Mouse (Mus musculus) spleen, postnatal 36 days (tissue): Measurements from ENCODE around the gene Ntn5.
"Not testable (repeated sequence)": the region's sequence is repeated elsewhere in the genome, so short reads cannot be mapped to it uniquely, and the experiment has no call there.

Experiments
- DNase-seq, 2 experiments: peaks; one replicate each; pipeline ENCODE4 v3.0.0; 2022; ENCODE audit warnings: low spot score in 2 of 2, mixed read lengths in 1 of 2

The Ntn5 gene

DNA sequence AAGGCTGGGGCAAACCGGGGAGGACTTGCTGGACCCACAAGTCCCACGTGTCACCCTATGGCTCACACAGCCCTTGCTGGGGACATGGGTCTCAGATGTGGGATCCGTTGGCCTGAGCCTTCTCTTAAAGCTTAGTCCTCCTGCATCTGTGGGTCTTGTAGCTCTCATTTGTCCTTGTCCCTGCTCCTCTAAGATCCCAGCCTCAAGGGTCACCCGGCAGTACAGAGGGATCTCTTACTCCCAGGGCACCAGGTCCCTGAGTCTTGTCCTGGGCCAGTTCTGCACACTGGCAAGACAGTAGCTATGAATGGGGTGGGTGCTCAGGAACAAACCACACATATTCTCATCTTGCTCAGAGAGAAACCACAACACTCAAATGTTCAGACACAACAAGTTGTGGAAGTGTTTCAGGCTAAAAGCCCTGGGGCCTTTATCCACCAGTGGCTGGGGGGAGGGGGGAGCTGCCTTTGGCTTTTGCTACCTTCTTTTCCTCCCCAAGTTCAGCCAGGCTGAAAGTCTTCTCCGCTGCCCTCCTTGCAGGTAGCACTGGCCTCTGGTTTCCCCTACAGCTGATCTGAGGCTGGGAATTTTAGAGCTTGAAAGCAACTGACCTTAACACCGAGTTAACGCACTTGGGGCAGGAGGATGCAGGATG lies at the start of gene Ntn5:
Gene Ntn5 (plus strand): TSS at position 627 of the 655 bp plus-strand sequence.
- DNase-seq = no peak

DNA sequence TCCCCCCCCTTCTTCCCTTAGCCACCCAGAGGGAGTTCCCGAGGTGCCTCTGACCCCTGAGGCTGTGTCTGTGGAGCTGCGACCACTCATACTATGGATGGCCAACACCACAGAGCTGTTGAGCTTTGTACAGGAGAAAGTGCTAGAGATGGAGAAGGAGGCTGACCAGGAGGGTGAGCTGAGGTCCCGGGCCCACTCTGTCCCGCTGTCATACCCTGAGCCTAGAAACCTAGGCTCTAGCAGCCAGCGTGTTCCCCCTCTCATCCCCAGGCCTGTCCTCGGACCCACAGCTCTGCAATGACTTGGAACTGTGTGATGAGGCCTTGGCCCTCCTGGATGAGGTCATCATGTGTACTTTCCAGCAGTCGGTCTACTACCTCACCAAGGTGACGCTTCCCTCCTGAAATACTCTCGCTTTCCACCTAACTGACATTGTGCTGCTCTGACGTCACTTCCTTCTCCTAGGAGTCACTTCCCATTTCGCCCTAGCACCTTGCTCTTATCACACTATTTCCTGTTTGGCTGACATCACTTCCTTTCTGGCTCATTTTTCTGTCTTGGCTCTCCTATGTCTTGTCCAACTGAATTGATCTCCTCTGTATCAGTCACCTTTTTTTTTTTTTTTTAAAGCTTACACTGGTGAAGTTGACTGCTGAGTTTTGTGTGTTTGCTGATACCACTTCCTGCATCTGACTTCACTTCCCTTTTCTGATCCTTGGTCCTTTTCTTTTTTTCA lies 48.7 kb upstream of the Ntn5 start:
- peak; percentile 20 to 39 for DNase-seq

DNA sequence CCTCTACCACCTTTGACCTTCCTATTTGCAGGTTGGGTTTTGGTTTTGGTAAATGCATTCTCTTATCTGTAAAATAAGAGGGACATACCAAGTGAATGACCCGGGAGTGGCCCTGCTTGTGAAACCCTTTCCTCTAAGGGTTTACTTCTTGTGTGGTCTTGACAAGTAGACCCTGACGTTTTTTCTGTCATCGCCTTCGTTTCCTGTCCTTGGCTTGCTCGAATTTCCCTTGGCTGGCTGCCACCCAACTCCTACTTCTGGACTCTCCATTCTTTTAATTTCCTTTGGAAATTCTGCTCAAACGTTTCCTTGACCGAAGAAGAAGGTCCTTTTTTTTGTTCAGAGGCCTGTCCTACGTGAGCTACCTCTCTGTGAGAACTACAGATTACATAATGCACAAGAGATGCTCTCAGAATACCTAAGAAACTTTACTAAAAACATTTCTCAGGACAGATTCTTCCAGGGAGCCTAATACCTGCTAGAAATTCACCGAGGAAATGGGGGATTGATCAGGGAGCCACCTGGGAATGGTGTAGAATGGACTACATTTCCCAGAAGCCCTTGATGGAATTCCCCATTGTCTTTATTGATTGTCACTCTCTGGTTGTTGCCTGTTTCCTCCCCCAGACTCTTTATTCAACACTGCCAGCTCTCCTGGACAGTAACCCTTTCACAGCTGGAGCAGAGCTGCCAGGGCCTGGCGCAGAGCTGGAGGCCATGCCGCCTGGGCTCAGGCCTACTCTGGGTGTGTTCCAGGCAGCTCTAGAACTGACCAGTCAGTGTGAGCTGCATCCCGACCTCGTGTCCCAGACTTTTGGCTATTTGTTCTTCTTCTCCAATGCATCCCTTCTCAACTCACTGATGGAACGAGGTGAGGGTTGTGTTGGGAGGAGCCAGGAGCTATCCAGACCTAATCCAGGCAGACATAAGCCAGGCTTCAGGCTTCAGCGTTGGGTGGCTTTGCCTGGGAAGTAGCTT lies 47.8 kb upstream of the Ntn5 start:
- DNase-seq = no peak

DNA sequence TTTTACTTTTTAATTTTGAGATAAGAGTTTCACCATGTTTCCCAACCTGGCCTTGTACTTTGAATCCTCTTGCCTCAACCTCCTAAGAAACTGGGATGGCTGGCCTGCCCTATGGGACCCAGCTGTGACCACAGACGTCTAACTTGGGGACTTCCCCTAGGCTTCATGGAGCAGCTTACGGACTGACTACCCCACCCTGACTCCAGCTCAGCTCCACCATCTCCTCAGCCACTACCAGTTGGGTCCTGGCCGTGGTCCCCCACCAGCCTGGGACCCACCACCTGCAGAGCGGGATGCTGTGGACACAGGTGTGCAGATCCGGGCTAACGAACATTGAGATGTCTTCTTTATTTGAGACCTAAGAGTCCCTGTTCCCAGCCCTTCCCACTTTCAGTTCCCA lies 46.1 kb upstream of the Ntn5 start:
- no peak for DNase-seq

DNA sequence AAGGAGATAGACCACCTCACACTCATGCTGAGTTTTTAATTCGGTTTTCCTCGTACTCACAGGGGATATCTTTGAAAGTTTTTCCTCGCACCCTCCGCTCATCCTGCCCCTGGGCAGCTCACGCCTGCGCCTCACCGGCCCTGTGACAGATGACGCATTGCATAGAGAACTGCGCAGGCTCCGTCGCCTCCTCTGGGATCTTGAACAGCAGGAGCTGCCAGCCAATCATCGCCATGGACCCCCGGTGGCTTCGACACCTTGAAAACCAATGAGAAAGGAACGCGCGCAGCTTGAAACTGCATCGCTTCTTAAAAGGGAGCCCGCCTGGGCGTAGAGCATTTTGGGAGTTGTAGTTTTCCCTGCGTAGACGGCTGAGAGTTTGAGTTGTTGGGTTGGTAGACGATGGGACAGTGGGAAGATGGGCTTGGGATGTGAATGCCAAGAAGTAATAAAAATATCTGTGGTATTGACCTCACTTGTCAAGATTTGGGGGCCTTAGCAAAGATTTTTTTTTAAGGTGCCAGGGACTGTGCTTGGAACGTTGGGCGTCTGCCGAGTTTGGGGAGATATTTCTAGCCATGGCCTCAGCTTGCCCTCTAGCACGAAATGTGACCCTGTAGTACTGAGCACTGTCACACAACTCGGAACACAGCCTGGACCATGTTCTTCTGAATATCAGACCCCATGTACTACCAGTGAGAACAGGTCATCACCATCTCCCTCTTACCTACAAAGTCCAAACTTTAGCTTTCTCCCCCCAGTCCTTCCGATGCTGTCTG lies 45.0 kb upstream of the Ntn5 start:
- peak; percentile 32 to 42 for DNase-seq

DNA sequence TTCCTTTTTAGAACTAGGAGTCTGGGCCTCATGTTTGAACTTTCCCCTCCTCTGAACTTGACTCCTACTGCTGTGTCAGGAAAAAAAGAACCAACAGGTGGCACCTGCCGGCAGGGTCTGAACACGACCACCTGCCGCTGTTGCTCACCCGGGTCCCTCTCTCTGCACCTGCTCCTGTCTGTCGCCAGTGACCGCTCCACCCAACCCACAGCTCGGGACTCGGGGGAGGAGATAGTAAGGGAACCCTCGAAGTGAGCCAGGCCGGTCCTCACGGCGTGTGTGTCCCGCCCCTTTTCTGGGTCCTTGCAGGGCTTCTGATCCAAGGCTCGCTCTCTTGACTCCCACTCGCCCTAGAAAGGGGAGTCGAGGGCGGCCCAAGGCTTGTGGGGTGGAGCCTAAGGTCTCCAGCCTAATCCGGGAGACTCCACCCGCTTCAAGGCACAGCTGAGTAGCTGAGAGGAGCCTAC lies 44.2 kb upstream of the Ntn5 start, which contains the start of gene Mamstr:
Gene Mamstr (plus strand): TSS at position 417 of the 467 bp plus-strand sequence.
- no peak for DNase-seq

DNA sequence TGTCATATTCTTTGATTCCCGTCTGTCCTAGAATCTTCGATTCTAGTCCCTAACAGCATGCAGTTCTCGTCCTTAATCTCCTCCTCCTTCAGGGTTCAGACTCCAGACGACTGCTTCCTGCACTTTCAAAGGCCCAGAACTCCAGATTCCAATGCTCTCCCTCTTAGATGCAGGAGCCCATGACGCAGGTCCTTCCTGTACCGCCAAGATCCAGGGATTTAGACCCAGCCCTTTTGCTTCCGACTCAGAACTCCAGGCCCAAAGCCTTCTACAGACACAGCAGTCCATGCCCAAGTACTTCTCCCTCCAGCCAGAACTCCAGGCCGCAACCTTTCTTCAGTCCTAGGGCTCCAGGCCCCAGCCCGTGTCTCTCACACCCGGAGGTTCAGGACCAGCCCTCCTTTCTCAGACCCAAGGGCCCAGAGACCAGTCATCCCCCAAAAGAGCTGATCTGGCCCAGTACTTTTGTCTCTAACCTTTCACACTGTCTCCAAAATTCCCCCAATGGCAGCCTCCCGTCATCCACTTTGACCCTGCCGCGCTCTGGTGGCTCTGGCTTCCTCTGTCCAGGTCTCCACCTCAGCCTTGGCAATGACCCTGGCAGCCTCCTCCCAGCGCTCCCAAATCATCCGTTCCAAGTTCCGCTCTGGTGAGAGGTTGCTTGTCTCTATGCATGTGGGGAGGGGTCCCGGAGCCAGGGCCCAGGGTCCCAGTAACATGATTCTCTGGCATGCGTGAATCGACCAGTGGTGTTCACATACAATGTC lies 43.4 kb upstream of the Ntn5 start:
- no peak for DNase-seq

DNA sequence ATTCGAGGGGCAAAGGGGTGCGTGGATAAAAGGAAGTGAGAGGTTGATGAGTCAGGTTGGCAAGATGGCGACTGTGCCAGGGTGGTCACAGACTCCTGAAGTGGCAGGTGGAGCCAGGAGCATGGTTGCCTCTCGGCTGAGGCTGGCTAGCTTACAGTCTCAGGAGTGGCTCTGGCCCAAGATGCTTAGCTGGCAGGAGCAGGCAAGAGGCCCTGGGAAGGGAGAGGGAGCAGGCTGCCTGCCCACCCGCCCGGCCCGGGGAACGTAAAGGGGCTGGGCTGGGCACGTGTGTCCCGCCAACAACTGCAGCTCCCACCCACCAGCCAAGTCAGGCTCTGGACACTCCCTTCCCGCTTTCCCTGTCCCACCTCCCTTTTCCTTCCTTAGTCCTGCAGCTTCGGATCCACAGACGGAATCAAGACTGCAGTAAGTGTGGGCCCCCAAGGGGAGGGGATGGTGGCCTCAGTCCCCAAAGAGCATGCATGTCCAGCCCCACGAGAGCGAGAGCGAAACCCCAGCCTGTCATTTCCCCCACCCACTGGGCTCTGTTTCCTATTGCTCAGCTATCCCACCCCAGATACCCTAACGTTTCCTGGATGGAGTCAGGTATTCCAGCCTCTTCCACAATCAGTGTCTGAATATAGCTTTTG lies 42.3 kb upstream of the Ntn5 start:
- DNase-seq = no peak

DNA sequence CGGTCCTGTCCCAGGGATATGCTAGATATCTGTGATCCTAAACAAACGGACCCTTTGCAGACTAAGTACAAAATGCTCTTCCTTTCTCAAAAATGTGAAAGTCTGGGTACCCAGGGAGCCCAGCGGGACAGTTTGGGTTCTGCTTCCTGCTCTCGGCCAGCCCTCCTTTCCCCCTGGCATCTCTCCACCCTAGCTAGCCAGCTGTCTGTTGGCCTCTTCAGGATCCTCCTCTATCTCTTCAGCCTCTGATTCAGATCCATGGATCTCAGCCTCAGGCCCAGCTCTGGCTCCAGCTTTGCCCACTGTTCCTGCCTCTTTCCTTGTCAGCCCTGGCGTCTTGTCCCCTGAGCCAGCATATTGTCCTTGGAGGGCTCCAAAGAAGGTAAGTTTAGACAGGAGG lies 41.7 kb upstream of the Ntn5 start:
- no peak for DNase-seq

DNA sequence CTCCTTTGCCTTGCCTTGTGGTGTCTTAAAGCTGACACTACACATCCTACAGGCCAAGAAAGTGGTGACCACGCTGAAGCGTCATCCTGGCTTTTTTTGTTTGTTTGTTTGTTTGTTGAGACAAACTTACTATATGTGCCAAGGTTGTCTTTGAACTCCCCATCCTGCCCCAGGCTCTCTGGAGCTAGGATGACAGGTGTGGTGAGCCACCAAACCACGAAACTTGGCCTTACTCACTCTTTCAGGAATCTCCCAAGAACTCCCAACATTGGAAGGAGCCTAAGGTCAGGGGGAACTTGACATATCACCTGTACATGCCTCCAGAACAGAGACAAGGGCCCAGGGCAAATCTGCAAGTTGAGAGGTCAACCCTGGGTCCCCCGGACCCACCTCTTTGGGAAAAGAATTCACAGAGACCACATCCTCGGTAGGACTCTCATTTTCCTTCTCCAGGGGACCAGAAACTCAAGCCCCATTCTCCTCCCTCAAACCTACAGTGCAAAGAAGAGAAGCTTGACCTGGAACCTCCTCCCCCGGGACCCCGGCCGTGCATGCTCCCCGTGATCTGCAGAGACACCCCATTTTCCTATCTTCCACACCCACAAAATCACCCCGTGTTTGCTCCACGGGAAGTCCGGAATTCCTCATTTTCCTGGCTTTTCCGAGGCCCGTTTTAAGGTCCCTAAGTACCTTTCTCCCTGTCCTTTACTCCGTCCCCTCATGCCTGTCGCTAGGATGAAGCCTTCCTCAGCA lies 41.1 kb upstream of the Ntn5 start:
- no peak for DNase-seq

DNA sequence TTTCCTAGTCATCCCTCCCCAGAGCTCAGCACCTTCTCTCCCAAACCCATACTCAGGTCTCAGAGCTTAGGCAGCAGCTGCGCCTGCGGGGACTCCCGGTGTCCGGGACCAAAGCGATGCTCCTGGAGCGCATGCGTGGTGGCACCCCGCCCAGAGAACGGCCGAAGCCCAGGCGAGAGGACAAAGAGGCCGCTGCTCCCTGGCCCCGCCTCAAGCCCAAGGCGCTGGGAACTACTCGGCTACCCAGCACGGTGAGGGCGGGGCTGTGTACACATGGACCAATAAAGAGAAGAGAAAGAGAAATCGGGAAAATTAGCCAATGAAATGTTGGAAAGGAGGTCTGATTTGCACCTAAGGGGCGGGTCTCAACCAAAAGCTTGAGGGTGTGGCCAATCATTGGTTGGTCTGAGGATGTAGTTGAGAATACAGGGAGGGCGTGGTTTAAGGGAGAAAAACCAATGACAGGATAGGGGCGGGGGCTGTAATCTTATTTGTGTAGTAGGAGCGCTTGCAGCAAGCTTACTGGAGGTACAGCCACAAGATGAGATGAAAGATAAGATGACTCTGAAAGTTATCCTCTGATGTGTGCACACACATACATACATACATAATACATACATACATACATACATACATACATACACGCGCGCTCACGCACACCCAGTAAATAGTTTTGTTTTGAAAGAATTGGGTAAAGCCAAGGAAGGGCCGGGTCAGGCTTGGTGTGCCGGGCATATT lies 40.2 kb upstream of the Ntn5 start:
- DNase-seq = peak; percentile 79 to 84

DNA sequence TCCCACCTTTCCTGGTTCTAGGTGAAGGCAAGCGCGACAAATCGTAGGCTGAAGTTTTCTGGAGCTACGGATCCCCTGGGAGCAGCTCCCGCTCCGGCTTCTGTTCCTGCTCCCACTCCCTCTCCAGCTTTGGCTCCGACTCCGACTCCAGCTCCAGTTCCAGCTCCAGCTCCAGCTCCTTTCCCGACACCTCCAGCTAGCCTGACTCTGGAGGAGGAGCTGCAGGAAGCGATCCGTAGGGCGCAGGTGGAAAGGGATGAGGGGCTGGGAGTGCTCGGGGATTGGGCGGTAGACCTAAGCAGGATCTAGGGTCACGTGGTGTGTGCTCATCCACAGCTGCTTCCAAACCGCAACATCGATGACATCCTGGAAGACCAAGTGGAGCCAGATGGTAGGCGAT lies 39.6 kb upstream of the Ntn5 start:
- DNase-seq = no peak

DNA sequence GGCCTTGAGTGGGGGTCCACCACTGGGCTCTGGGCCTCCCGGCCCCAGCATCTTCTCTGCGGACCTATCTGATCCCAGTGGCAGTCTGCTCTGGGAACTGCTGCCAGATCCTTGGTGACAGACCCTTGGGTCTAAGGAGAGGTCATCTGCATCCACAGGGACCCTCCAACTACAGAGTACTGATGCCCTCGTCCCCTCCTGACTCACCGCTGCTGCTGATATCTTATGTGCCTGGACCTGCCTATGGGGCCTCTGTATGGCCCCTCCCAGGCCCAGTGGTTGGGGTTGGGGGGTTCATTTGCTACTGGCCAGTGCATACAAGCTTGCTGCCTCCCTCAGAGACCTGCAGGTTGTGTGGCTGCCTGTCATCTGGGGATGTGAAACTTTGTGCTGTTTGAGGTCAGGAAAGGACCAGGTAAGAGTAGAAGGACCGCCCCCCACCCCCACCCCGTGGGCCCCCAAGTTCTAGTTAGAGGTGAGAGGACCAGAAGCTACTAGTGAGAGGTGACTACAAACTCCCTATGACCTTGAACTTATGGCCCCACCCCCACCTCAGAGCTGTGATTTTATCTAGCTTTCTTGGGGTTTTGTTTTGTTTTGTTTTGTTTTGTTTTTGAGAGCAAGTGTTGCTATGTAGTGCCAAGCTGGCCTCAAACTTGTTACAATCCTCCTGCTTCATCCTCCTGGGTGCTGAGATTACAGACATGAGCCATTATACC lies 38.8 kb upstream of the Ntn5 start:
- no peak for DNase-seq

DNA sequence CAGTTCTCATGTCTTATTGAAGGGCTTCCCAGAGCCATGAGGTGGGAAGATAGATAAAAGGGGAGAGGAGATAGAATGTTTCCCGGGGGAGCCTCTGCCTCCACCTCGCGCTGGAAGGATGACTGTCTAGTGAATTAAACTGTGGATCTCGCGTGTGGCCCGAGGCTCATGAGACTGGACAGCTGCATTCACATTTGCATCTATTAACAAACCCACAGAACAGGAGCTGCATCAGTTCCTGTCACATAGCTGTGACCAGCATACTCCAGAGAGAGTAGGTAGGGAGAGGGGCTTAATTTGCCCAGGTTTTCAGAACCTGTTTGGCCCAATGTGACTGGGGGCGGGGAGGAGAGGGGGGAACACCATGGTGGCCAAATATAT lies 38.2 kb upstream of the Ntn5 start:
- DNase-seq = no peak

DNA sequence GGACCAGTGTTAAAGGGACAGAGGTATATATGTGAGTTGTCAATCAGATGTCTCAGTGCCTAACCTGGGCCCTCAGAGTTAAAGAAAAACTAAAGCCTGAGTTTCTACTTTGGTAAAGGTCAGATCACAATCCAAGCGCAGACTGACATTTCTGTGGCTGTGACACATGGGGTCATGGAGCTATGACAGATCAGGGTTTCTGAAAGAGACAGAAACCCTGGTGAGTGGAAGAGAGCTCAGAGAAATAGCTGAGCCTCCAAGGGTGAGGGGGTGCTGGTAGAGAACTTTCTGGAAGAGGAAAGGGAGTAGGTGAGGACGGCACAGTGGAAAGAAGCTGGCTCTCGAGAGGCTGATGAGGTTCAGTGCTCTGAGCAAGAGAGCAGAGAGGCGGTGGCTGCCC lies 37.2 kb upstream of the Ntn5 start:
- DNase-seq = no peak

DNA sequence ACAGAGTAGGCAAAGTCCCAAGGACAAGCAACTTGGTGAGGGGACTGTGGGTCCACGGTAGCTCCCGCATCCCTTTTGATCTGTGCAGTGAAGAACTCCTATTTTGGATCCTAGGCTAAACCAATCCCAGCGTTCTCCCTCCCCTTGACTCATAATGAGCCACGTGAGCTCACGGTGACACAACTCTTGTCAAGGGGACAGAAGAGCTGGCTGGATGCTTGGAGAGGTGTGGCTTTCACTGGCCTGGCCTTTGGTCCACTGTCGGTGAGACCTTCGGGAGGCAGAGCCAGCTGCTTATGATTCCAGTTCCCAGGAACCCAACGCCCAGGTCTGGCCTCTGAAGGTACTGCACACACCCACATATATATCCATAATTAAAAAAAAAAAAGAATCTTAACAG lies 34.5 kb upstream of the Ntn5 start:
- DNase-seq = no peak

DNA sequence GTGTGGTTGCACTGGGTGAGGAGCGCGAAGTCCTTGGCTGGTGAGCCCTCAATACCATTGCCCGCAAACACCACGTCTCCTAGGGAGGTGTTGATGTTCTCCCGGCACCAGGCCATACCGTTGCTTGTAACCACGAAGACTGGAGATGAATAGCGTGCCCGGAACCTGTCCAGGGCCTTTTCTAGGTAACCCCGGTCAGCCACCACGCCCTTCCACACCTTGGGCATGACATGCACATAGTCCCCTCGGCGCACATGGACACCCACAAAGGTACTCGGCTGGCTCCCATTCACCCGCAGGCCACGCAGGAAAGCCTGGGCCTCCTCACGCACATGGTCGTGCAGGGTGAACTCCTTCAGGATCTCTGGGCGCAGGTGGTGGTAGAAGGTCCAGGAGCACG lies 33.3 kb upstream of the Ntn5 start:
- DNase-seq = not testable (repeated sequence)

DNA sequence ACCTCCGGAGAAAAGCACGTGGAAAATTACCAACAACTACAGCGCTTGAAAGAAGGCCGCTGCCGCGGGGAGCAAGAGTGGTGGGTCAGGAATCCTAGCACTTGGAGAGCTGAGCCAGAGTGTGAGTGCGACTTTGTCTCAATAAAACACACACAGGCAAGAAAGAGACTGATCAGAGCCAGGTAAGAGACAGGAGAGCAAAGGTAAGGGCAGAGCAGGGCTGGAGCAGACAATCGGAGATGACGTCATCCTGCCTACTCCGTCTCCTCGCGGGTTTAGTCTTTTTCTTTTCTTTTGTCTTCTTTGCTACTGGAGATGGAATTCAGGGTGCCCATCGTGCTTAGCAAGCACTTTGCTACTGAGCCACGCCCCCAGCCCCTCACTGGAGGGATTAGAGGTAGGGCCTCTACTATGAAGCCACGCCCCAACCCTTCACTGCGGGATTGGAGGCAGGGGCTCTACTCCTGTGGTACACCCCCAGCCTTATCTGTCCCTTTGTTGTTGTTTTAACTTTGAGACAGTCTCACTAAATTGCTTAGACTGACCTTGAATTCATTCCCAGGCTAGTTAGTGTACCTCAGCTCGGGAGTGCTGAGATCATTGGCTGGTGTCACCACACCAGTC lies 29.3 kb upstream of the Ntn5 start:
- no peak for DNase-seq
